Mouse (Mus musculus): ENCODE measurements around the gene Eya4.

The Eya4 gene

GRCm38 (mm10) chr10:23063637-23064036, 286.9 kb downstream of the Eya4 start:
- no peak for DNase-seq (ENCODE audit: low read depth)

GRCm38 (mm10) chr10:23062719-23063118, 287.9 kb downstream of the Eya4 start:
- DNase-seq (ENCODE audit: low read depth): no peak

GRCm38 (mm10) chr10:23060694-23061060, 289.9 kb downstream of the Eya4 start:
- DNase-seq (ENCODE audit: low read depth): no peak

GRCm38 (mm10) chr10:23060041-23060693, 290.4 kb downstream of the Eya4 start:
- no peak for DNase-seq (ENCODE audit: low read depth)

GRCm38 (mm10) chr10:23053379-23053915, 297.1 kb downstream of the Eya4 start:
- DNase-seq (ENCODE audit: low read depth): no peak

Data from 416B (cell line).